Mouse (Mus musculus): ENCODE data around the gene Hacd4.
A peak's percentile ranks its signal among the peaks of the same experiment; 100 is the strongest.

Gene Hacd4

DNA sequence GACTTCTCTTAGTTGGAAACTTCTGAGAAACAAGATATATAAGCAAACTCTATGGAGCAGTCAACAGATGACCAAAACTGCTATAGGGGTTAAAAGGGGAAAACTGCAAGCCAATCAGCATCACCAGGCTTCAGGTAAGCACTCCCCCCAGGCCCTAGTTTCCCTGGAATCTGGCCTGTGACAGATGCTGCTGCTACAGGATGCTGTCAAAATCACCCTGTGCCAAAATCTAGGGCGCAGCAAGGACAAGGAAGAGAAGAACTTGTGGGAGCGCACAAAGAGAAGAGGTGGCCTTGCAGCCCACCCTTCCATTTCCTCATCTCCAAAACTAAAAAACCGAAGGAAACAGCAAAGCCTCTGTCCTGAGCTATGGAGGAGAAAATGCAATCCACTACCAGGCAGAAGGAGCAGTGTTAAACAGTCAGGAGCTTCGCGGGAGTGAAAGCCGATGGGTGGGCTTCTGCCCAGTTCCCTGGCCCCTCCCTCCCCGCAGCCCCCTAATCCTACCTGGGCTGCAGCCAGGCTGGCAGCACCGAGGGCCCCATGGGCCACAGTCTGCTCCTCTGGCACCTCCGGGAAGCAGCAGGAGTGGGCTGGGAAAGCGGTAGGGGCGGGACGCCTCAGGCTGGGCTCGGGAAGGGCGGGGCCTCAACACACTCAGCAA, at the start of gene Hacd4:
TSS of gene Hacd4 (minus strand) at position 603 of the 664 bp plus-strand sequence.
- peak; percentile 51 for DNase-seq (ENCODE audit: low spot score)

DNA sequence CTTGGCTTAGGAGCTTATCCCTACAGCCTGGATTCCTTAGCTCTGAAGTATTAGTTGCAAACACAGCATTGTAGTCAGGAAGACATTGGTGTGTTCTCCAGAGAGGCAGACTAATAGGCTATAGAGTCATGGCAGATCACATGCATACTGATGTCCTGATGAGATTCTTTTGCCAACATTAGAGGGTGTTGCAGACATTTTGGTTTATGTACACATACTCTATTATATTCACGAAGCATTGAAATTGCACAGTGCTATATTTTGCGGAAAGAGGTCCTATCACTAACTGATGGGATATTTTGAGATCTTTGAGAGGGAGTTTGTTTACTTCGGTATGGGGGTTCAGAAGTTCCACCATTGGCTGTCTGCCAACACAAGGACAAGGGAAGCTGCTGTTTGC, 49.4 kb upstream of the Hacd4 start:
- no peak for DNase-seq (ENCODE audit: low spot score)

- DNase-seq (ENCODE audit: low spot score): no peak
These were observed 41.4 kb upstream of the Hacd4 start for GRCm38 (mm10) chr4:88480130-88480529.

GRCm38 (mm10) chr4:88478809-88479186, 40.1 kb upstream of the Hacd4 start:
- no peak for DNase-seq (ENCODE audit: low spot score)

- DNase-seq (ENCODE audit: low spot score): no peak
These were observed 39.6 kb upstream of the Hacd4 start for GRCm38 (mm10) chr4:88478177-88478808.

- DNase-seq (ENCODE audit: low spot score): no peak
These were observed 37.9 kb upstream of the Hacd4 start for GRCm38 (mm10) chr4:88476511-88477210.

DNA sequence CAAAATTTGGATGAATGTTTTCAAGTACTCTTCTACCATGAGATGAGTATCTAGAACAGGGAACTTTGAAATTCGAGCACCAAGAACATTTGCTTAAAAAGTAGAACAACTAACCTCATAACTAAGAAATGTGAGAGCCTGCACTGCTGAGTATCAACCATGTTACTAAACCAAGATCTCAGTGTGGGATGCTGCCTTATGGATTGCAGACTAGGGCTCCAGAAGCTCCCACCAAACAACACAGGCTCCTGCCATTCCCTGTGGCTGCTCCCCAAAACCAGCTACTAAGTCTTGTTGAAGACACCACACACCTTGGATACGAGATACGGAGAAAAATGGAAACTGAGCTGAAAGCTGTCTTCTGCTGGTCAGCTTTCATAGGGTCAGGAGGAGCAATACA, 37.4 kb upstream of the Hacd4 start:
- DNase-seq (ENCODE audit: low spot score): no peak

- DNase-seq (ENCODE audit: low spot score): no peak
These were observed 32.8 kb upstream of the Hacd4 start for GRCm38 (mm10) chr4:88471528-88471927.

GRCm38 (mm10) chr4:88464574-88464973, 25.8 kb upstream of the Hacd4 start:
- DNase-seq (ENCODE audit: low spot score): no peak

GRCm38 (mm10) chr4:88462981-88463646, 24.4 kb upstream of the Hacd4 start:
- no peak for DNase-seq (ENCODE audit: low spot score)

DNA sequence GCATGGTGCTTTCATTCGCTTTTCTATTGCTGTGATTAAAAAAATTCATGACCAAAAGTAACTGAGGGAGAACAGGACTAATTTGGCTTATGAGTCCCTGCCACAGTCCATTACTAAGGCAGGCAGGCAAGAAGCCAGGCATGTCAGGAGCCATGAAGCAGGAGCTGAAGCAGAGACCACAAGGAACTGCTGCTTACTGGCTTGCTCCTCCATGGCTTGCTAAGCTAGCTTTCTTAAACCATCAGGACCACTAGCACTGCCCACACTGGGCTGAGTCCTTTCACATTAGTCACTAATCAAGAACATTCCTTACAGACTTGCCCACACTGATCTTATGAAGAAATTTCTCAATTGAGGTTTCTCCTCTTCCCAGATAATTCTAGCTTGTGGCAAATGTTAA, 23.8 kb upstream of the Hacd4 start:
- DNase-seq (ENCODE audit: low spot score): no peak

DNA sequence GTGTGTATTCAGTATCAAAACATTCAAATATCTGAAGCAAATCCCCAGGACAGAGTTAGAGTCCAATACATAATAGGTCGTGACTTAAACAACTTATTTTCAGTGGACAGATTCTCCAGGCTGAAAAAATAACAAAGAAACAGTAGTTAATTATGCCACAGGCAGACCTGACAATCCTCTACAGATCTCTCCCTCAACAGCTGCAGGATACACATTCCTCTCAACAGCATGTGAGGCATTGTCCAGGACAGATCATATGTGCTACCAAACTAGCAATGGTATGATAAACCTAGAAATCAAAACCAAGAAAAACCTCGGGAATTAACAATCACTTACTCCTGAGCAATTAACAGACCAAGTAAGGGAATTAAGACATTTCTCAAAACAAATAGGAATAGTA, 22.6 kb upstream of the Hacd4 start:
- DNase-seq (ENCODE audit: low spot score): no peak

GRCm38 (mm10) chr4:88458673-88459072, 19.9 kb upstream of the Hacd4 start:
- no peak for DNase-seq (ENCODE audit: low spot score)

- DNase-seq (ENCODE audit: low spot score): no peak
These were observed 19.4 kb upstream of the Hacd4 start for GRCm38 (mm10) chr4:88458093-88458492.

GRCm38 (mm10) chr4:88450087-88450765, 11.5 kb upstream of the Hacd4 start:
- DNase-seq (ENCODE audit: low spot score): no peak

GRCm38 (mm10) chr4:88448976-88449375, 10.2 kb upstream of the Hacd4 start:
- DNase-seq (ENCODE audit: low spot score): no peak

- no peak for DNase-seq (ENCODE audit: low spot score)
These were observed 2.1 kb upstream of the Hacd4 start for GRCm38 (mm10) chr4:88440814-88441213.

- DNase-seq (ENCODE audit: low spot score): no peak
These were observed 968 bp upstream of the Hacd4 start for GRCm38 (mm10) chr4:88439669-88440123.

- no peak for DNase-seq (ENCODE audit: low spot score)
These were observed 232 bp upstream of the Hacd4 start for GRCm38 (mm10) chr4:88438990-88439329.

DNA sequence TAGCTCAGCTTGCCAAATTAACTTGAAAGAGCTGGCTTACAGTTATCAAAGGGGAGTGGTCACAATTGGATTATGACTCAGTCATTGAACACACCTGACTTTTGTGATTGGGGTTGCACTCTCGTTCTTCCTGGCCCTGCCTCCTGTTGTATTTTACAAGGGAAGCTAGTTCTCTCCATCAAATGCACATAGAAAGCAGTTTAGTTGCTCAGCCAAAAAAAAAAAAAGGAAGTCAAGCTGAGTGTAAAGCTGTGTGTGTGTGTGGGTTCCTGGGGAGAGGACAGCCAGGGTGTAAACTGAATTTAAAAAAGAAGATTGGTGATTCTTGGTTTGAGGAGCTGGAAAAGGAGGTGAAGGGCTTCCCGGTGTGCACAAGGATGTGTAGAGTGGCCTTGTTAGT, 811 bp downstream of the Hacd4 start:
- DNase-seq (ENCODE audit: low spot score): no peak

GRCm38 (mm10) chr4:88437166-88437565, 1.6 kb downstream of the Hacd4 start:
- no peak for DNase-seq (ENCODE audit: low spot score)

DNA sequence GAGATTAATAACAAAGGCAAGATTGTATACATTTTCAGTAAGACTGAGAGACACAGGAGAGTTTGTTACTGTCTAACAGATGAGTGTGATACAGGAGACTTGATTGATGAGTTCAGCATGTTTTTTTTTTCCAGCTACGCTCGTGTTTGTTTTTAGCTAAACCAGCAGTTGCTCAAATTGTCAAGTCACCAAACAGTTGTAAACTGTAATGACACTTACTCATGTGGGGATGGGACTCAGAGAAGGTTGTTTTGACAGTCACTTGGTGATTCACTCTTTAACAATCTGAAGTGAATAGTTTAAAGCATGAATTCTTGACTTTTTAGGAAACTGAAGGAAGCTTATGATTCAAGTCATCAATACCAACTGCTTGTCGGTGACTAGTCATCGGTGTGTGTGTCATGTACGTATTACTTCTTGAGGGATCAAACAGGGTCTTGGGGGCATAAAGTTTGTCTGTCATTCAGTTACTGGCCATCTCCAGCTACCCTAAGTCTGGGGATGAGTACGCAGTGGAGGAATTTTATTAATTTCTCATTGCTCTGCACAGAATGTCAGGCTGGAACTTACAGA, 2.0 kb downstream of the Hacd4 start:
- DNase-seq (ENCODE audit: low spot score): no peak
